Mouse (Mus musculus): Measurements from ENCODE around the gene Rgp1. TPM values are rescaled to one million over a fixed set of nuclear protein-coding genes. Genes with fewer than 3 reads are reported as not detected.

The Rgp1 gene
- polyA plus RNA-seq (2015; fragmentation: Nextera tagmentation; extraction: Ambion mirVana): 16.0 and 17.6 TPM in 2 replicates

GRCm38 (mm10) chr4:43578376-43579204 lies at the start of gene Rgp1, which contains the start of gene Gba2:
TSS of gene Rgp1 (plus strand) at chr4:43578715.
TSS of gene Gba2 (minus strand) at chr4:43578873.

GRCm38 (mm10) chr4:43561997-43562768 lies 16.3 kb upstream of the Rgp1 start, which contains the start of the genes Creb3 and Tln1:
TSS of gene Creb3 (plus strand) at chr4:43562332.
TSS of gene Tln1 (minus strand) at chr4:43562691.

GRCm38 (mm10) chr4:43584444-43585416 lies 6.2 kb downstream of the Rgp1 start, which contains the start of gene Msmp:
TSS of gene Msmp (minus strand) at chr4:43584494.

GRCm38 (mm10) chr4:43631046-43631955 lies 52.8 kb downstream of the Rgp1 start, which contains the start of gene Npr2:
TSS of gene Npr2 (plus strand) at chr4:43631935.

Other genes starting within 250 kb of the Rgp1 start
- gene Rusc2, start 196.7 kb upstream of the Rgp1 start, polyA plus RNA-seq (2015; fragmentation: Nextera tagmentation; extraction: Ambion mirVana): 3.6 and 3.9 TPM in 2 replicates
- not detected in 2 replicates for gene Fam166b, start 149.6 kb upstream of the Rgp1 start, polyA plus RNA-seq (2015; fragmentation: Nextera tagmentation; extraction: Ambion mirVana)
- 1.3 and 2.5 TPM in 2 replicates for gene Tesk1, start 136.8 kb upstream of the Rgp1 start, polyA plus RNA-seq (2015; fragmentation: Nextera tagmentation; extraction: Ambion mirVana)
- gene Cd72, start 124.1 kb upstream of the Rgp1 start, polyA plus RNA-seq (2015; fragmentation: Nextera tagmentation; extraction: Ambion mirVana): 8.4 and 12.7 TPM in 2 replicates
- 0.59 and 1.4 TPM in 2 replicates for gene Sit1, start 95.0 kb upstream of the Rgp1 start, polyA plus RNA-seq (2015; fragmentation: Nextera tagmentation; extraction: Ambion mirVana)
- 42.9 and 45.9 TPM in 2 replicates for gene Ccdc107, start 85.8 kb upstream of the Rgp1 start, polyA plus RNA-seq (2015; fragmentation: Nextera tagmentation; extraction: Ambion mirVana)
- gene Arhgef39, start 79.0 kb upstream of the Rgp1 start, polyA plus RNA-seq (2015; fragmentation: Nextera tagmentation; extraction: Ambion mirVana): 38.1 and 40.1 TPM in 2 replicates
- 3.2 and 3.7 TPM in 2 replicates for gene Car9, start 71.7 kb upstream of the Rgp1 start, polyA plus RNA-seq (2015; fragmentation: Nextera tagmentation; extraction: Ambion mirVana)
- 63.0 and 70.1 TPM in 2 replicates for gene Tpm2, start 55.0 kb upstream of the Rgp1 start, polyA plus RNA-seq (2015; fragmentation: Nextera tagmentation; extraction: Ambion mirVana)
- gene Creb3, start 16.4 kb upstream of the Rgp1 start, polyA plus RNA-seq (2015; fragmentation: Nextera tagmentation; extraction: Ambion mirVana): 23.7 and 33.8 TPM in 2 replicates
- gene Tln1, start 16.0 kb upstream of the Rgp1 start, polyA plus RNA-seq (2015; fragmentation: Nextera tagmentation; extraction: Ambion mirVana): 62.7 and 73.4 TPM in 2 replicates
- gene Gba2, start 158 bp downstream of the Rgp1 start, polyA plus RNA-seq (2015; fragmentation: Nextera tagmentation; extraction: Ambion mirVana): 16.9 and 18.2 TPM in 2 replicates
- gene Msmp, start 5.8 kb downstream of the Rgp1 start, polyA plus RNA-seq (2015; fragmentation: Nextera tagmentation; extraction: Ambion mirVana): 0.54 and 0.72 TPM in 2 replicates
- gene Npr2, start 53.2 kb downstream of the Rgp1 start, polyA plus RNA-seq (2015; fragmentation: Nextera tagmentation; extraction: Ambion mirVana): 3.3 and 4.7 TPM in 2 replicates
- 0.20 and 0.70 TPM in 2 replicates for gene Spag8, start 74.9 kb downstream of the Rgp1 start, polyA plus RNA-seq (2015; fragmentation: Nextera tagmentation; extraction: Ambion mirVana)
- 73.1 and 79.8 TPM in 2 replicates for gene Hint2, start 77.8 kb downstream of the Rgp1 start, polyA plus RNA-seq (2015; fragmentation: Nextera tagmentation; extraction: Ambion mirVana)
- gene Tmem8b, start 90.3 kb downstream of the Rgp1 start, polyA plus RNA-seq (2015; fragmentation: Nextera tagmentation; extraction: Ambion mirVana): 1.1 and 1.5 TPM in 2 replicates
- 1.5 and 2.0 TPM in 2 replicates for gene Fam221b, start 90.4 kb downstream of the Rgp1 start, polyA plus RNA-seq (2015; fragmentation: Nextera tagmentation; extraction: Ambion mirVana)
- not detected in 2 replicates for gene Olfr70, start 122.1 kb downstream of the Rgp1 start, polyA plus RNA-seq (2015; fragmentation: Nextera tagmentation; extraction: Ambion mirVana)
- not detected in 2 replicates for gene Olfr71, start 131.5 kb downstream of the Rgp1 start, polyA plus RNA-seq (2015; fragmentation: Nextera tagmentation; extraction: Ambion mirVana)
- gene Hrct1, start 148.5 kb downstream of the Rgp1 start, polyA plus RNA-seq (2015; fragmentation: Nextera tagmentation; extraction: Ambion mirVana): 0.17 and 0.59 TPM in 2 replicates
- 0.07 TPM in 1 of 2 replicates, not detected in the other for gene Spaar, start 151.3 kb downstream of the Rgp1 start, polyA plus RNA-seq (2015; fragmentation: Nextera tagmentation; extraction: Ambion mirVana)
- not detected in 2 replicates for gene Olfr159, start 192.3 kb downstream of the Rgp1 start, polyA plus RNA-seq (2015; fragmentation: Nextera tagmentation; extraction: Ambion mirVana)
- not detected in 2 replicates for gene Olfr156, start 245.2 kb downstream of the Rgp1 start, polyA plus RNA-seq (2015; fragmentation: Nextera tagmentation; extraction: Ambion mirVana)